Mouse (Mus musculus): ENCODE data around the gene Ttll7. TPM values are rescaled to one million over a fixed set of nuclear protein-coding genes. Genes with fewer than 3 reads are reported as not detected.
A peak's percentile ranks its signal among the peaks of the same experiment; 100 is the strongest.

The Ttll7 gene
- total and polyA plus RNA-seq, 3 experiments, result not detected

GRCm38 (mm10) chr3:146893931-146894330, 41.8 kb downstream of the Ttll7 start:
- Histone ChIP-seq H3K27ac (ENCODE audit: control insufficient read depth, low read depth, low read length) (no peak overlapping the region), H3K4me1 (ENCODE audit: control insufficient read depth in 1 of 2, insufficient read depth in 2 of 2, low read length in 2 of 2) (no peaks in the 10 kb centered on the region), H3K9me3 (replicated peaks; ENCODE audit: insufficient read depth, low read length) (no peaks in the 10 kb centered on the region), H3K27me3 (ENCODE audit: control insufficient read depth in 1 of 2, insufficient read depth in 2 of 2, low read length in 2 of 2) (no peaks in the 10 kb centered on the region; a peak in 1 of 4 replicates), H3K4me3 (ENCODE audit: control insufficient read depth in 1 of 2, insufficient read depth in 1 of 2, low read depth in 2 of 2, low read length in 2 of 2) (no peak overlapping the region), H3K79me2 (ENCODE audit: control insufficient read depth, insufficient read depth, low read length, poor library complexity) (no peaks in the 10 kb centered on the region), H3K36me3 (ENCODE audit: control insufficient read depth in 1 of 2, insufficient read depth in 2 of 2, low read length in 2 of 2) (no peaks in the 10 kb centered on the region), H3K9ac (ENCODE audit: control insufficient read depth, low read depth, low read length, poor library complexity, severe bottlenecking) (no peak overlapping the region)
- no peak for DNase-seq (ENCODE audit: low read depth, low spot score)
- TF ChIP-seq ZC3H11A (IDR thresholded peaks at IDR 0.05; ENCODE audit: low read depth, low read length) (no peak), POLR2A (IDR thresholded peaks at IDR 0.05; ENCODE audit: control insufficient read depth in 1 of 2, insufficient read depth in 1 of 2, low read depth in 1 of 2, low read length in 2 of 2, poor library complexity in 1 of 2) (no peak)

GRCm38 (mm10) chr3:146896581-146896980, 44.4 kb downstream of the Ttll7 start:
- Histone ChIP-seq H3K79me2 (ENCODE audit: control insufficient read depth, insufficient read depth, low read length, poor library complexity) (no peaks in the 10 kb centered on the region), H3K27ac (ENCODE audit: control insufficient read depth, low read depth, low read length) (no peak overlapping the region), H3K36me3 (ENCODE audit: control insufficient read depth in 1 of 2, insufficient read depth in 2 of 2, low read length in 2 of 2) (no peaks in the 10 kb centered on the region), H3K9ac (ENCODE audit: control insufficient read depth, low read depth, low read length, poor library complexity, severe bottlenecking) (no peak overlapping the region), H3K27me3 (ENCODE audit: control insufficient read depth in 1 of 2, insufficient read depth in 2 of 2, low read length in 2 of 2) (no peaks in the 10 kb centered on the region), H3K4me3 (ENCODE audit: control insufficient read depth in 1 of 2, insufficient read depth in 1 of 2, low read depth in 2 of 2, low read length in 2 of 2) (no peak overlapping the region), H3K4me1 (ENCODE audit: control insufficient read depth in 1 of 2, insufficient read depth in 2 of 2, low read length in 2 of 2) (no peaks in the 10 kb centered on the region), H3K9me3 (replicated peaks; ENCODE audit: insufficient read depth, low read length) (no peaks in the 10 kb centered on the region)
- DNase-seq (ENCODE audit: low read depth, low spot score), result no peak
- no peak for TF ChIP-seq POLR2AphosphoS2 (IDR thresholded peaks at IDR 0.05; ENCODE audit: low read length)
- no peak for TF ChIP-seq POLR2AphosphoS5 (IDR thresholded peaks at IDR 0.05; ENCODE audit: borderline replicate concordance, low read depth, low read length)
- TF ChIP-seq CTCF (IDR thresholded peaks at IDR 0.05 in 2 of 3, conservative IDR thresholded peaks at IDR 0.05 in 1 of 3; ENCODE audit: control insufficient read depth in 1 of 3, insufficient read depth in 1 of 3, low read depth in 2 of 3, low read length in 3 of 3, poor library complexity in 1 of 3, severe bottlenecking in 1 of 3), result no peak
- no peak for TF ChIP-seq POLR2A (IDR thresholded peaks at IDR 0.05; ENCODE audit: control insufficient read depth in 1 of 2, insufficient read depth in 1 of 2, low read depth in 1 of 2, low read length in 2 of 2, poor library complexity in 1 of 2)
- no peak for TF ChIP-seq CHD2 (IDR thresholded peaks at IDR 0.05; ENCODE audit: low read length)
- TF ChIP-seq USF1 (IDR thresholded peaks at IDR 0.05; ENCODE audit: low read depth, low read length), result no peak
- TF ChIP-seq JUND (IDR thresholded peaks at IDR 0.05; ENCODE audit: low read depth, low read length), result no peak
- no peak for TF ChIP-seq ZNF384 (IDR thresholded peaks at IDR 0.05; ENCODE audit: low read depth, low read length)
- TF ChIP-seq RCOR1 (IDR thresholded peaks at IDR 0.05; ENCODE audit: low read depth, low read length), result no peak
- no peak for TF ChIP-seq ETS1 (IDR thresholded peaks at IDR 0.05; ENCODE audit: low read depth, low read length)
- TF ChIP-seq E2F4 (IDR thresholded peaks at IDR 0.05; ENCODE audit: borderline replicate concordance, low read depth, low read length), result no peak
- no peak for TF ChIP-seq EP300 (IDR thresholded peaks at IDR 0.05; ENCODE audit: low read depth in 1 of 2, low read length in 2 of 2)
- no peak for TF ChIP-seq HCFC1 (IDR thresholded peaks at IDR 0.05; ENCODE audit: low read depth, low read length)
- TF ChIP-seq MXI1 (IDR thresholded peaks at IDR 0.05; ENCODE audit: low read depth, low read length), result no peak
- TF ChIP-seq NELFE (IDR thresholded peaks at IDR 0.05; ENCODE audit: low read depth, low read length), result no peak

- no peaks in the 10 kb centered on the region for H3K4me1 ChIP-seq (ENCODE audit: control insufficient read depth in 1 of 2, insufficient read depth in 2 of 2, low read length in 2 of 2)
- no peak overlapping the region for H3K4me3 ChIP-seq (ENCODE audit: control insufficient read depth in 1 of 2, insufficient read depth in 1 of 2, low read depth in 2 of 2, low read length in 2 of 2)
- DNase-seq (ENCODE audit: low read depth, low spot score), result peak; percentile 10
- H3K9me3 ChIP-seq (replicated peaks; ENCODE audit: insufficient read depth, low read length), result no peaks in the 10 kb centered on the region
- no peaks in the 10 kb centered on the region; a peak in 1 of 4 replicates for H3K27me3 ChIP-seq (ENCODE audit: control insufficient read depth in 1 of 2, insufficient read depth in 2 of 2, low read length in 2 of 2)
- H3K9ac ChIP-seq (ENCODE audit: control insufficient read depth, low read depth, low read length, poor library complexity, severe bottlenecking), result no peak overlapping the region
- H3K36me3 ChIP-seq (ENCODE audit: control insufficient read depth in 1 of 2, insufficient read depth in 2 of 2, low read length in 2 of 2), result no peaks in the 10 kb centered on the region
- peak in 2 of 3 experiments; percentile 44 to 45; a peak in 4 of 6 replicates for TF ChIP-seq CTCF (IDR thresholded peaks at IDR 0.05 in 2 of 3, conservative IDR thresholded peaks at IDR 0.05 in 1 of 3; ENCODE audit: control insufficient read depth in 1 of 3, insufficient read depth in 1 of 3, low read depth in 2 of 3, low read length in 3 of 3, poor library complexity in 1 of 3, severe bottlenecking in 1 of 3)
- TF ChIP-seq SMC3 (IDR thresholded peaks at IDR 0.05; ENCODE audit: low read depth, low read length), result peak; percentile 54
- TF ChIP-seq RCOR1 (IDR thresholded peaks at IDR 0.05; ENCODE audit: low read depth, low read length), result no peak
- TF ChIP-seq RAD21 (IDR thresholded peaks at IDR 0.05; ENCODE audit: low read depth, low read length), result peak; percentile 37
- no peak for TF ChIP-seq MYC (IDR thresholded peaks at IDR 0.05; ENCODE audit: low read depth, low read length)
- no peak for TF ChIP-seq POLR2AphosphoS2 (IDR thresholded peaks at IDR 0.05; ENCODE audit: low read length)
- peak; percentile 43 for TF ChIP-seq ZC3H11A (IDR thresholded peaks at IDR 0.05; ENCODE audit: low read depth, low read length)
- H3K27ac ChIP-seq (ENCODE audit: control insufficient read depth, low read depth, low read length), result no peak overlapping the region
- no peaks in the 10 kb centered on the region for H3K79me2 ChIP-seq (ENCODE audit: control insufficient read depth, insufficient read depth, low read length, poor library complexity)
These were observed 47.9 kb downstream of the Ttll7 start for GRCm38 (mm10) chr3:146900094-146900493.
